Mouse (Mus musculus) C2C12 (cell line): Measurements from ENCODE around the gene Prcp.

Experiments
- CEBPB ChIP-seq: IDR thresholded peaks from one replicate; pipeline ENCODE4 v1.6.1; 2011; ENCODE audit warnings: low read depth, mild to moderate bottlenecking, control low read depth, moderate library complexity
- CTCF ChIP-seq: IDR thresholded peaks from one replicate; pipeline ENCODE4 v1.5.1; 2011; ENCODE audit not compliant: control insufficient read depth, insufficient read depth, insufficient read length
- MAX ChIP-seq: IDR thresholded peaks from one replicate; pipeline ENCODE4 v1.6.1; 2011; ENCODE audit warnings: mild to moderate bottlenecking, control low read depth
- MYOD1 ChIP-seq: IDR thresholded peaks from one replicate; pipeline ENCODE4 v1.6.1; 2011; ENCODE audit warnings: low read depth; ENCODE audit not compliant: control insufficient read depth, insufficient read length
- USF1 ChIP-seq: IDR thresholded peaks from one replicate; pipeline ENCODE4 v1.6.1; 2011; ENCODE audit warnings: low read depth, mild to moderate bottlenecking, control low read depth, moderate library complexity

DNA sequence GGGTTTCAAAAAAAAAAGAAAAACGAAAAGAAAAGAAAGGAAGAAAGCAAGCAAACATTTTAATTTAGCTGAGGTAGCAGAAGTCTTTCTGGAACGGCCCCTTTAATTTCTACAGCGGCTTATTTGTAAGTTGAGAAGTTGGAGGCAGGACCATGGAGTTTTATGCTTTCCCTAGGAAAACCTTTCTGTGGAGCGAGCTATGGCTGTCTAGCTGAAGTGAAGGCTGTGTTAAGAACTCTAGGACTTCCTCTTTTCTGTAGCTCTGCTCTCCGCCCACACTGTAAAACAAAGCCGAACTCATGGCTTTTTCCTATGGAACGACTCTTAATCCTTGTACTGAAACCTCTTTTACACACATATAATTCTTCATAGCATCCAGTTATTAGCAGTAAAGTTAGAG is 2.3 kb downstream of the Prcp start:
- TF ChIP-seq CTCF (no peak), USF1 (no peak), CEBPB (no peak), MAX (no peak), MYOD1 (no peak)
